Mouse (Mus musculus): ENCODE measurements at regions not wholly inside any gene's neighbourhood (a gene's known extent, or its start where the extent isn't known, plus 50 kb on each side); places are given as distances from the start of the nearest gene placed in this dataset.

GRCm38 (mm10) chrX:53975545-53976272, 178.2 kb upstream of the Xlr start:
- no peak for TF ChIP-seq CTCF (conservative IDR thresholded peaks at IDR 0.05; ENCODE audit: low read length)
- TF ChIP-seq POU5F1 (IDR thresholded peaks at IDR 0.05; ENCODE audit: borderline replicate concordance, low read length) = no peak

Data from E14TG2a.4 (cell line).